25 mouse cellular contexts compared by ENCODE assay signal in genomic region chr14:60181306-60181705, GRCm38 (mm10). TPM values are rescaled to one million over a fixed set of nuclear protein-coding genes. Genes with fewer than 3 reads are reported as not detected.
DNase-seq lines count a peak whose midpoint lies in the region; ATAC-seq and TF ChIP-seq lines count a peak whose summit lies in the region.
"Had no signal": no experiment of that assay in that cellular context is flagged by ENCODE, and none has a peak within 500 bp of the region (broad histone marks: within the 10 kb centered on the region; RNA-seq: fewer than 3 reads in every experiment).

No protein-coding gene starts in this region.

- no peaks in the 10 kb centered on the region for H3K9me3 ChIP-seq in forebrain, postnatal 0 days (ENCODE audit: low read length)
- no peaks in the 10 kb centered on the region for H3K9me3 ChIP-seq in forebrain, embryonic 10.5 days
- no peaks in the 10 kb centered on the region for H3K9me3 ChIP-seq in kidney, postnatal 0 days (replicated peaks; ENCODE audit: low read length)
- H3K9me3 ChIP-seq in MEL (replicated peaks; ENCODE audit: insufficient read depth, low read length): no peaks in the 10 kb centered on the region
- H3K9me3 ChIP-seq: embryonic facial prominence, embryonic 15.5 days; forebrain, embryonic 15.5 days; heart, embryonic 12.5 days; hindbrain, embryonic 12.5 days; intestine, embryonic 15.5 days had no signal

- no peaks in the 10 kb centered on the region; the same call in 1 of the 2 replicates for H3K79me2 ChIP-seq in MEL (ENCODE audit: control insufficient read depth, insufficient read depth, low read length, poor library complexity)

- WGBS in forebrain, postnatal 0 days: 98% methylated on average over 2 of the region's 2 CpGs
- 97% methylated on average over 2 of the region's 2 CpGs for WGBS in forebrain, embryonic 10.5 days
- 97% methylated on average over 2 of the region's 2 CpGs for WGBS in kidney, postnatal 0 days
- WGBS in kidney, adult 2 months: 95% methylated on average over 2 of the region's 2 CpGs

- TF ChIP-seq POLR2A in kidney, adult 2 months (IDR thresholded peaks at IDR 0.05; ENCODE audit: low read depth, low read length): no peak
- TF ChIP-seq POLR2A in MEL (IDR thresholded peaks at IDR 0.05; ENCODE audit: control insufficient read depth in 1 of 2, insufficient read depth in 1 of 2, low read depth in 1 of 2, low read length in 2 of 2, poor library complexity in 1 of 2): no peak

- peaks cover 7% of the 10 kb centered on the region; the same call in 1 of the 2 replicates for H3K4me1 ChIP-seq in forebrain, postnatal 0 days (ENCODE audit: insufficient read depth)
- peaks cover 17% of the 10 kb centered on the region for H3K4me1 ChIP-seq in forebrain, embryonic 10.5 days
- H3K4me1 ChIP-seq in kidney, postnatal 0 days (replicated peaks; ENCODE audit: insufficient read depth, low read length): no peaks in the 10 kb centered on the region; the same call in 1 of the 2 replicates
- H3K4me1 ChIP-seq in kidney, adult 2 months (ENCODE audit: control insufficient read depth, insufficient read depth, low read length): no peaks in the 10 kb centered on the region
- H3K4me1 ChIP-seq in MEL (ENCODE audit: control insufficient read depth in 1 of 2, insufficient read depth in 2 of 2, low read length in 2 of 2): peaks cover 3 to 14% of the 10 kb centered on the region in 2 experiments
- H3K4me1 ChIP-seq: intestine, embryonic 15.5 days had no signal

- H3K4me3 ChIP-seq in forebrain, postnatal 0 days (ENCODE audit: low read depth, low read length): no peak overlapping the region
- no peak overlapping the region for H3K4me3 ChIP-seq in forebrain, embryonic 10.5 days
- H3K4me3 ChIP-seq in kidney, postnatal 0 days (replicated peaks; ENCODE audit: low read depth, low read length): no peak overlapping the region
- H3K4me3 ChIP-seq in kidney, adult 2 months (ENCODE audit: insufficient read depth, low read depth, low read length): no peak overlapping the region
- H3K4me3 ChIP-seq in MEL (ENCODE audit: control insufficient read depth in 1 of 2, insufficient read depth in 1 of 2, low read depth in 2 of 2, low read length in 2 of 2): no peak overlapping the region
- H3K4me3 ChIP-seq: embryonic facial prominence, embryonic 15.5 days; erythroblast, embryonic 14.5 days; forebrain, embryonic 15.5 days; heart, embryonic 12.5 days; hindbrain, embryonic 12.5 days; intestine, embryonic 15.5 days had no signal

- peak; percentile 5; the same call in 1 of the 2 replicates for TF ChIP-seq RAD21 in MEL (IDR thresholded peaks at IDR 0.05; ENCODE audit: low read depth, low read length)

- no peak overlapping the region for H3K9ac ChIP-seq in forebrain, postnatal 0 days
- no peak overlapping the region for H3K9ac ChIP-seq in kidney, postnatal 0 days (ENCODE audit: low read depth, low read length)
- H3K9ac ChIP-seq in MEL (ENCODE audit: control insufficient read depth, low read depth, low read length, poor library complexity, severe bottlenecking): no peak overlapping the region
- H3K9ac ChIP-seq: embryonic facial prominence, embryonic 15.5 days; forebrain, embryonic 15.5 days; heart, embryonic 12.5 days; hindbrain, embryonic 12.5 days; intestine, embryonic 15.5 days had no signal

- H3K4me2 ChIP-seq in forebrain, postnatal 0 days (ENCODE audit: low read depth): no peak overlapping the region
- no peak overlapping the region for H3K4me2 ChIP-seq in kidney, postnatal 0 days (ENCODE audit: low read length)
- H3K4me2 ChIP-seq: embryonic facial prominence, embryonic 15.5 days; forebrain, embryonic 15.5 days; heart, embryonic 12.5 days; hindbrain, embryonic 12.5 days; intestine, embryonic 15.5 days had no signal

- H3K36me3 ChIP-seq in forebrain, postnatal 0 days (ENCODE audit: insufficient read depth): 0 out of 2 replicates have a peak, but pooled peaks cover 4% of the 10 kb centered on the region
- no peaks in the 10 kb centered on the region for H3K36me3 ChIP-seq in forebrain, embryonic 10.5 days (replicated peaks)
- no peaks in the 10 kb centered on the region for H3K36me3 ChIP-seq in kidney, postnatal 0 days (ENCODE audit: insufficient read depth, low read length)
- no peaks in the 10 kb centered on the region for H3K36me3 ChIP-seq in kidney, adult 2 months (ENCODE audit: control insufficient read depth, insufficient read depth, low read length)
- peaks cover 0 to 8% of the 10 kb centered on the region in 2 experiments; a peak in 2 of 4 replicates for H3K36me3 ChIP-seq in MEL (ENCODE audit: control insufficient read depth in 1 of 2, insufficient read depth in 2 of 2, low read length in 2 of 2)
- H3K36me3 ChIP-seq: embryonic facial prominence, embryonic 15.5 days; forebrain, embryonic 15.5 days; G1E; hindbrain, embryonic 12.5 days; intestine, embryonic 15.5 days had no signal

- H3K27ac ChIP-seq in forebrain, postnatal 0 days (ENCODE audit: low read depth, low read length): no peak overlapping the region
- no peak overlapping the region for H3K27ac ChIP-seq in forebrain, embryonic 10.5 days
- no peak overlapping the region for H3K27ac ChIP-seq in kidney, postnatal 0 days
- H3K27ac ChIP-seq in kidney, adult 2 months (ENCODE audit: insufficient read depth, low read depth, low read length): no peak overlapping the region
- H3K27ac ChIP-seq in MEL (ENCODE audit: control insufficient read depth, low read depth, low read length): no peak overlapping the region
- H3K27ac ChIP-seq: embryonic facial prominence, embryonic 15.5 days; forebrain, embryonic 15.5 days; hindbrain, embryonic 12.5 days; intestine, embryonic 15.5 days had no signal

- DNase-seq in forebrain, postnatal 0 days: no peak
- DNase-seq in forebrain, embryonic 10.5 days (ENCODE audit: extremely low spot score, low spot score): no peak
- no peak for DNase-seq in kidney, postnatal 0 days (ENCODE audit: low spot score)
- no peak for DNase-seq in kidney, adult 2 months
- DNase-seq in 416B (ENCODE audit: low read depth) (peak; percentile 4), MEL (ENCODE audit: low read depth, low spot score) (peak; percentile 24)
- DNase-seq in right cerebral cortex, adult 18-20 months: no peak
- DNase-seq in T-cell, adult 2 months (ENCODE audit: low spot score): no peak
- DNase-seq: adrenal gland, postnatal 14 days; cerebellum, adult 18-20 months; cerebellum, adult 9-11 months; cerebellum, postnatal 36 days; gastrocnemius, postnatal 10 days; heart, adult 18-20 months; heart, postnatal 36 days had no signal

- H3K27me3 ChIP-seq in forebrain, postnatal 0 days (ENCODE audit: insufficient read depth, low read length): no peaks in the 10 kb centered on the region
- H3K27me3 ChIP-seq in forebrain, embryonic 10.5 days (ENCODE audit: poor library complexity, severe bottlenecking): peaks cover 37% of the 10 kb centered on the region
- no peaks in the 10 kb centered on the region for H3K27me3 ChIP-seq in kidney, postnatal 0 days (ENCODE audit: insufficient read depth, low read length)
- peaks cover 3% of the 10 kb centered on the region; the same call in 1 of the 2 replicates for H3K27me3 ChIP-seq in kidney, adult 2 months (replicated peaks; ENCODE audit: control insufficient read depth, insufficient read depth, low read length)
- no peaks in the 10 kb centered on the region; a peak in 2 of 4 replicates for H3K27me3 ChIP-seq in MEL (ENCODE audit: control insufficient read depth in 1 of 2, insufficient read depth in 2 of 2, low read length in 2 of 2)
- H3K27me3 ChIP-seq: CH12.LX; forebrain, embryonic 15.5 days; heart, embryonic 12.5 days had no signal

- ATAC-seq in forebrain, postnatal 0 days: no peak
- ATAC-seq in kidney, postnatal 0 days (replicated peaks; ENCODE audit: low FRiP score, low read depth): no peak
- ATAC-seq: activated CD4-positive, CD25-positive, alpha-beta regulatory T cell, adult 4 months; forebrain, embryonic 15.5 days; hindbrain, embryonic 16.5 days; intestine, embryonic 15.5 days had no signal

- peak; percentile 18; the same call in 1 of the 2 replicates for TF ChIP-seq CTCF in forebrain, postnatal 0 days (IDR thresholded peaks at IDR 0.05; ENCODE audit: low read depth)
- TF ChIP-seq CTCF in kidney, postnatal 0 days (IDR thresholded peaks at IDR 0.05; ENCODE audit: low read depth): 0 out of 2 replicates have a peak, but pooled peaks have one; percentile 14
- no peak for TF ChIP-seq CTCF in kidney, adult 2 months (conservative IDR thresholded peaks at IDR 0.05; ENCODE audit: insufficient read depth, insufficient read length, low read depth, low read length)
- peak in 1 of 3 experiments; percentile 24; a peak in 2 of 6 replicates for TF ChIP-seq CTCF in MEL (IDR thresholded peaks at IDR 0.05 in 2 of 3, conservative IDR thresholded peaks at IDR 0.05 in 1 of 3; ENCODE audit: control insufficient read depth in 1 of 3, insufficient read depth in 1 of 3, low read depth in 2 of 3, low read length in 3 of 3, poor library complexity in 1 of 3, severe bottlenecking in 1 of 3)

- no peak for TF ChIP-seq EP300 in MEL (IDR thresholded peaks at IDR 0.05; ENCODE audit: low read depth in 1 of 2, low read length in 2 of 2)

TF ChIP-seq in MEL, 35 proteins besides CTCF, POLR2A, EP300 and RAD21 (continues in another document):
- TF ChIP-seq JUND (IDR thresholded peaks at IDR 0.05; ENCODE audit: low read depth, low read length) (no peak), BHLHE40 (IDR thresholded peaks at IDR 0.05; ENCODE audit: borderline replicate concordance, low read depth, low read length) (no peak), HCFC1 (IDR thresholded peaks at IDR 0.05; ENCODE audit: low read depth, low read length) (no peak), MYC (IDR thresholded peaks at IDR 0.05; ENCODE audit: low read depth, low read length) (0 out of 2 replicates have a peak, but pooled peaks have one; percentile 31), UBTF (IDR thresholded peaks at IDR 0.05; ENCODE audit: borderline replicate concordance, insufficient read depth, low read depth, low read length) (no peak), NRF1 (IDR thresholded peaks at IDR 0.05; ENCODE audit: insufficient read depth, low read depth, low read length, poor library complexity, severe bottlenecking) (no peak), ETS1 (IDR thresholded peaks at IDR 0.05; ENCODE audit: low read depth, low read length) (no peak), TCF12 (IDR thresholded peaks at IDR 0.05; ENCODE audit: low read depth, low read length) (no peak), ZMIZ1 (IDR thresholded peaks at IDR 0.05; ENCODE audit: low read depth, low read length) (no peak), MEF2A (IDR thresholded peaks at IDR 0.05; ENCODE audit: extremely low read depth, insufficient replicate concordance, low read depth, low read length, poor library complexity, severe bottlenecking) (no peak)

RNA-seq across cellular contexts. Expression of gene Atp8a2, which starts 15.7 kb away (rescaled TPM):
- 33.6 and 41.9 TPM in 2 replicates for total RNA-seq in forebrain, postnatal 0 days (2014; rRNA removed)
- 18.3 and 38.0 TPM in 2 replicates for polyA plus RNA-seq in forebrain, postnatal 0 days (2015; fragmentation: Nextera tagmentation; extraction: Ambion mirVana)
- 2.3 and 2.8 TPM in 2 replicates for polyA plus RNA-seq in forebrain, embryonic 10.5 days (2016; fragmentation: Nextera tagmentation; extraction: Ambion mirVana)
- polyA plus RNA-seq in kidney, postnatal 0 days (2015; fragmentation: Nextera tagmentation; extraction: Ambion mirVana): 0.59 and 0.84 TPM in 2 replicates
- polyA plus RNA-seq in kidney, adult 2 months (2012; rRNA removed): 0.24 and 0.36 TPM in 2 replicates
- 0.16 and 0.39 TPM in 2 replicates for total RNA-seq in MEL (2012; rRNA removed)
- polyA plus RNA-seq in MEL (2012; ENCODE audit: insufficient read depth in 1 of 2, insufficient read length in 2 of 2, low read depth in 1 of 2, low replicate concordance in 2 of 2, missing spikeins in 1 of 2): under 1 TPM in 1 of 2 experiments, not detected in 1; 0.29 TPM
- polyA plus RNA-seq: G1E had no signal

Comparison
In these comparisons a context has a peak if more than half of its experiments do, and no peak if none do; other contexts are left out.
1. DNase-seq: peak in 416B (single experiment) and MEL (single experiment); none in forebrain, postnatal 0 days (single experiment), forebrain, embryonic 10.5 days (single experiment), kidney, postnatal 0 days (single experiment), kidney, adult 2 months (single experiment), right cerebral cortex, adult 18-20 months (single experiment) and T-cell, adult 2 months (single experiment).